Mouse (Mus musculus) ovary, adult 18-20 months (tissue): ENCODE results near the gene Gm37240.

Experiments
- DNase-seq: peaks from one replicate; pipeline ENCODE4 v3.0.0; 2022; ENCODE audit warnings: low spot score, mixed read lengths

Gene Gm37240

GRCm38 (mm10) chr3:84696428-84696917 is 1190.8 kb downstream of the Gm37240 start:
- no peak for DNase-seq

GRCm38 (mm10) chr3:84695867-84696361 is 1191.4 kb downstream of the Gm37240 start:
- DNase-seq = no peak

- DNase-seq = no peak
Observed at GRCm38 (mm10) chr3:84695418-84695817, 1191.9 kb downstream of the Gm37240 start.

- no peak for DNase-seq
Observed at GRCm38 (mm10) chr3:84693886-84694285, 1193.4 kb downstream of the Gm37240 start.

- DNase-seq = no peak
Observed at GRCm38 (mm10) chr3:84692647-84693199, 1194.6 kb downstream of the Gm37240 start.

- DNase-seq = no peak
Observed at GRCm38 (mm10) chr3:84690091-84690771, 1197.1 kb downstream of the Gm37240 start.

- no peak for DNase-seq
Observed at GRCm38 (mm10) chr3:84689656-84690055, 1197.7 kb downstream of the Gm37240 start.

GRCm38 (mm10) chr3:84688176-84688575 is 1199.1 kb downstream of the Gm37240 start:
- no peak for DNase-seq

GRCm38 (mm10) chr3:84687488-84687846 is 1199.9 kb downstream of the Gm37240 start:
- DNase-seq = no peak

GRCm38 (mm10) chr3:84686799-84687487 is 1200.4 kb downstream of the Gm37240 start:
- DNase-seq = no peak

- DNase-seq = no peak
Observed at GRCm38 (mm10) chr3:84686294-84686672, 1201.0 kb downstream of the Gm37240 start.

GRCm38 (mm10) chr3:84685662-84686293 is 1201.5 kb downstream of the Gm37240 start:
- no peak for DNase-seq

GRCm38 (mm10) chr3:84683788-84684187 is 1203.5 kb downstream of the Gm37240 start:
- DNase-seq = no peak

- no peak for DNase-seq
Observed at GRCm38 (mm10) chr3:84681699-84682098, 1205.6 kb downstream of the Gm37240 start.

GRCm38 (mm10) chr3:84680062-84680461 is 1207.3 kb downstream of the Gm37240 start:
- DNase-seq = no peak

GRCm38 (mm10) chr3:84679542-84679941 is 1207.8 kb downstream of the Gm37240 start:
- no peak for DNase-seq

- DNase-seq = no peak
Observed at GRCm38 (mm10) chr3:84678891-84679290, 1208.4 kb downstream of the Gm37240 start.

- DNase-seq = no peak
Observed at GRCm38 (mm10) chr3:84675710-84676109, 1211.6 kb downstream of the Gm37240 start.

- DNase-seq = no peak
Observed at GRCm38 (mm10) chr3:84673552-84673951, 1213.8 kb downstream of the Gm37240 start.

GRCm38 (mm10) chr3:84672136-84672535 is 1215.2 kb downstream of the Gm37240 start:
- DNase-seq = no peak

GRCm38 (mm10) chr3:84668957-84669356 is 1218.4 kb downstream of the Gm37240 start:
- DNase-seq = no peak

- DNase-seq = no peak
Observed at GRCm38 (mm10) chr3:84665255-84666073, 1221.9 kb downstream of the Gm37240 start.
